Mouse (Mus musculus) embryo, embryonic 10 days (tissue): Measurements from ENCODE around the gene Mettl25.

Source experiments
- DNase-seq: peaks from one replicate; pipeline ENCODE4 v3.0.0-alpha.2; 2015; ENCODE audit warnings: low spot score

The Mettl25 gene

GRCm38 (mm10) chr10:105746019-105746418 lies 95.2 kb downstream of the Mettl25 start:
- no peak for DNase-seq

- DNase-seq, result no peak
Measured at GRCm38 (mm10) chr10:105741736-105742135, 99.4 kb downstream of the Mettl25 start.

- no peak for DNase-seq
Measured at GRCm38 (mm10) chr10:105738942-105739341, 102.2 kb downstream of the Mettl25 start.

- no peak for DNase-seq
Measured at GRCm38 (mm10) chr10:105727798-105728197, 113.4 kb downstream of the Mettl25 start.

GRCm38 (mm10) chr10:105727353-105727752 lies 113.8 kb downstream of the Mettl25 start:
- DNase-seq, result no peak

GRCm38 (mm10) chr10:105714844-105715243 lies 126.3 kb downstream of the Mettl25 start:
- peak; percentile 74 for DNase-seq

- DNase-seq, result no peak
Measured at GRCm38 (mm10) chr10:105714366-105714765, 126.8 kb downstream of the Mettl25 start.

GRCm38 (mm10) chr10:105713222-105713621 lies 128.0 kb downstream of the Mettl25 start:
- peak; percentile 28 for DNase-seq
